Mouse (Mus musculus) liver, postnatal 0 days (tissue): ENCODE results near the gene Mt2.

Source experiments
- CTCF ChIP-seq: sonication (generic); IDR thresholded peaks from 2 replicates; pipeline ENCODE4 v1.5.1; 2016; ENCODE audit warnings: antibody characterized with exemption, low read depth
- EP300 ChIP-seq: IDR thresholded peaks from 2 replicates; pipeline ENCODE4 v1.6.1; 2016; ENCODE audit warnings: antibody characterized with exemption, low read depth, mild to moderate bottlenecking

DNA sequence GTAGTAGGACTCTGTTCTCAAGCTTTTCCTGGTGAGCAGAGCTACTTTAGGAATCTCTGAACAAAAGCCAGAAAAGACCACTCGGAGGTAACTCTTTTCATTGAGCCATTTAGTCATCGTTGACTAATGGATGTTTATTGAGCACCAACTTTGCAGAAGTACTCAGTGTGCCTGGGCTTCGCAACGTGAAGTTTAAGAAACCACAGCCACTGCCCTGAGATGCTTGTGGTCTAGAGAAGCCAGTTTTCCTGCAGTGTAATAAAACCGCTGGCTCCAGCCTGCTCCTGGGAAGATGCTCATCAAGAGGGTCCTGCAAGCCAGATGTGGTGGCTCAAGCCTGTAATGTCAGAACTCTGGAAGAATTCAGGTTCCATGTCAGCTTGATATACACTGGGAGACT is 40.4 kb upstream of the Mt2 start:
- no peak for TF ChIP-seq CTCF
- no peak for TF ChIP-seq EP300
